Mouse (Mus musculus) cerebellum, adult 2 months (tissue): ENCODE results near the gene Gm21976. TPM values are rescaled to one million over a fixed set of nuclear protein-coding genes. Genes with fewer than 3 reads are reported as not detected.

Experiments
- DNase-seq, 2 experiments: peaks; one replicate each; pipeline ENCODE4 v3.0.0; 2021
- H3K27ac ChIP-seq: fragments of 200-500 bp; 2 replicates; pipeline ENCODE4 v1.5.1; 2012; ENCODE audit warnings: low read length, control low read depth, inconsistent platforms; ENCODE audit not compliant: insufficient read depth
- H3K27me3 ChIP-seq: fragments of 200-500 bp; 2 replicates; pipeline ENCODE4 v1.6.1; 2012; ENCODE audit warnings: inconsistent platforms, mild to moderate bottlenecking, low read length, moderate library complexity; ENCODE audit not compliant: control insufficient read depth, insufficient read depth
- H3K4me1 ChIP-seq: fragments of 200-500 bp; 2 replicates; pipeline ENCODE4 v1.6.1; 2011; ENCODE audit warnings: low read length; ENCODE audit not compliant: control insufficient read depth, insufficient read depth
- H3K4me3 ChIP-seq: fragments of 200-500 bp; replicated peaks from 2 replicates; pipeline ENCODE3; 2011; ENCODE audit warnings: mild to moderate bottlenecking, low read depth, low read length, control low read depth; ENCODE audit not compliant: insufficient read depth
- CTCF ChIP-seq: fragments of 200-500 bp; IDR thresholded peaks from 2 replicates; pipeline ENCODE4 v1.5.1; 2011; ENCODE audit warnings: low read depth, mild to moderate bottlenecking, control low read depth, low read length, moderate library complexity, borderline replicate concordance; ENCODE audit not compliant: insufficient read depth
- POLR2A ChIP-seq: fragments of 200-500 bp; IDR thresholded peaks from 2 replicates; pipeline ENCODE4 v1.6.1; 2011; ENCODE audit warnings: low read length, control low read depth, borderline replicate concordance; ENCODE audit not compliant: insufficient read depth
- WGBS: fragments of 180-500 bp; shearing (Covaris S2); methylation state at CpG from one replicate; pipeline ENCODE4 v1.1.7; 2018; 5-methylcytosine and 5-hydroxymethylcytosine counted together
- polyA plus RNA-seq: library from polyadenylated mRNA; depleted of rRNA; stranded (reverse); fragments of >200 nt; gene quantifications from 2 replicates; pipeline ENCODE4 v1.2.3, GENCODE M21; 2012

Gene Gm21976
- polyA plus RNA-seq, 1 experiment: not detected

DNA sequence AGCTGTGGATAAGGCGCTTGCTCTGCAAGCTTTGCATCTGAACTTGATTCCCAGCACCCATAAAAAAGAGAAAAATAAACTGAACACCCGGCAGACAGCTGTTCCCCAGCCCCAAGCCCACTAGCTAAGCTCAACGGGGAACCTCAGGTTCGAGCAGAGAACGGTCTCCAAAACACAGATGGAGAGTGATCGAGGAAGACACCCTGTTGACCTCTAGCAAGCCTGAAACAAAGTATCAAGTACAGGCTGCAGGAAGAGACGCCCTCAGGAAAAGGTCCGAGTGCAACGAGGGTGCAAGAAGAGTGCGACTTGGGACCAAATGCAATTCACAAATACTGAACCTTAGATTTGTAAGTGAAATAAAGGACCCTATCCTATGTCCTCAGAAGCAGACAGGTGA is 30.1 kb upstream of the Gm21976 start:
- Histone ChIP-seq H3K27me3 (no peaks in the 10 kb centered on the region), H3K4me3 (no peak overlapping the region), H3K4me1 (no peaks in the 10 kb centered on the region), H3K27ac (no peak overlapping the region)
- no peak for DNase-seq
- whole genome bisulfite sequencing: 89% methylated on average over 10 of the region's 10 CpGs
- no peak for TF ChIP-seq CTCF
- no peak for TF ChIP-seq POLR2A

DNA sequence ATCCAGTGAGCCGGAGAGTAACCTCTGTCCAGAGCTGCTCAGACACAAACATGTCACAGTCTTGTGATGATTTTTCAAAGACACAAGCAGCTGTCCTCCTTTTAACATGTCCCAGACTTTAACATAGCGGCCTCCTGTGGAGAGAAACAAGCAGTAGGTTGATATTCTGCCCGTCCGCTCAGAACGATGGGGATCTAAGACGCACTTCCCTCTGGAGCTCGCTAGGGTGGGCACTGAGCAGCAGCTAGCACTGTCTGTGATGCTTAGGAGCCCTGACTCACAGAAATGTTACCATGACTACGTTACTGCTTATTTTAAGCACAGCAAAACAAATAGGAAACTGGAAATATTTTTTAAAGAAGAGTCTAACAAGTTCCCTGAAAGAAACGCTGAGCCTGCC is 24.8 kb upstream of the Gm21976 start:
- no peak overlapping the region for H3K4me3 ChIP-seq
- H3K4me1 ChIP-seq: no peaks in the 10 kb centered on the region
- TF ChIP-seq POLR2A: no peak
- TF ChIP-seq CTCF: no peak
- no peak for DNase-seq
- H3K27me3 ChIP-seq: no peaks in the 10 kb centered on the region
- no peak overlapping the region for H3K27ac ChIP-seq
- 59% methylated on average over 9 of the region's 9 CpGs for WGBS

DNA sequence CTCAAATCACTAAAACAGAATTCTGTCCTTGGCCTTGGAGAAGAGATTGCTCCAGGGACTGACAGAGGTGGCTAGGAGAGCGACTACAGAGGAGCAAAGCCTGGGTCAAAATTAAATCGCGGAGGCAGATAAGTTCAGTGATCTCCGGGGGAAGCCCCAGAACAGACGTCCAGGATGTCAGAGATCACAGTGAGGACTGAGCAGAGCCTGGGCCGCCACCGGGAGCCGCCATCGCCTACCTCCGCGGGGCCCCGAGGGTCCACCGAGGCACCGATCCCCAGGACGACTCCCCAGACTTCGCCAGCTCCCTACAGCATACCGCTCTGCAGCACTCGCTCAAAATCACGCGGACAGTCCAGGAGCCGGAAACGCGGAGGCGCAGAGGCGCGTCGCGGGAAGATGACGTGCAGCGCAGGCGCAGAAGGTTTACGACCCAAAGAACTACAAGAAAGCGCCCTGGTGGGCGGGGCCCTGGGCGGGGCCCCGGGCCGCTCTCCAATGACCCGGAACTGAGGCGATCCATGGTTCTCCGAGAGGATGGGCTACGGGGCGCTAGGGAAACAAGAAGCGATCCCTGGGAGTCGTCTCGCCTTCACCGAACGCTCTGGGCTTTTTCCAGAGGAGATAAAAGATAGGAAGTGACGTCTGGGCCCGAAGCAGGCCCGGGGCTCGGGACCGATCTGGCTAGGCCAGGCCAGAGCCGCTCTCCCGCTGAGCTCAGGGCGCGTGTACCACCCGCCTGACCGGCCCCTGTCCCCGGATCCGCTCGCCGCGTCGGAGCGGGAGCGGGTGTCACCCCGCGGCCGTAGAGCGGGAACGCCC is 16.8 kb upstream of the Gm21976 start, which contains the start of the genes Utp15 and Ankra2:
Gene Utp15 (minus strand): TSS at position 406 of the 822 bp plus-strand sequence.
Gene Ankra2 (plus strand): TSS at position 439 of the 822 bp plus-strand sequence.
- DNase-seq: peak; percentile 98
- Histone ChIP-seq H3K27me3 (no peaks in the 10 kb centered on the region), H3K27ac (peak within 1 kb of the TSS; percentile 83), H3K4me1 (no peaks in the 10 kb centered on the region), H3K4me3 (peak within 1 kb of the TSS; percentile 67)
- TF ChIP-seq CTCF (no peak), POLR2A (peak; percentile 74)
- WGBS: under 1% methylated on average over 70 of the region's 71 CpGs

DNA sequence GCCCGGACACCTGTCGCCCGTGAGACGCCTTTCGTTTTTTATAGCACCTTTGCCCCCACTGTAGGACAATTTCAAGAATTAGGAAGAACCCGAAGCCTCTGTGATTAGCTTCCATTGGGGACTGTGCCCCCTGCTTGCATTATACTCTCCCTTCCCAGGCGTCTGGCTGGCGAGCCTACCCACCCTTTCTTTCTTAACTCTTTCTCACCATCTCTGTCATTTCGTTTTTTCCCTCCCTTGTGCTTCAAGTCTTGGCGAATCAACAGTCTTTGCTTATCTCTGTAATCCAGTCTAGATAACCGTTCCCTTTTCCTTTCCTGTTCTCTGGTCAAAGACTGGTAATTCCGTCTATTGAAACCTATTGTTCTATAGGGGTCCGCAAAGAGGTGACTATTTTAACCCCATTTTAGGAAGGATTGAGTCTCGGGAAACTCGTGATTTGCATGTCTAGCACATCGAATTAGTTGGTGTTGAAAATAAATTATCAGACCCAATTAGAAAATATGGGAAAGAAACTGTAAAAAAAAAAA is 16.2 kb upstream of the Gm21976 start:
- H3K4me3 ChIP-seq: peak overlapping the region; percentile 67
- WGBS: under 1% methylated on average over 16 of the region's 16 CpGs
- no peaks in the 10 kb centered on the region for H3K27me3 ChIP-seq
- no peaks in the 10 kb centered on the region for H3K4me1 ChIP-seq
- no peak for DNase-seq
- no peak for TF ChIP-seq POLR2A
- H3K27ac ChIP-seq: peak overlapping the region; percentile 83

DNA sequence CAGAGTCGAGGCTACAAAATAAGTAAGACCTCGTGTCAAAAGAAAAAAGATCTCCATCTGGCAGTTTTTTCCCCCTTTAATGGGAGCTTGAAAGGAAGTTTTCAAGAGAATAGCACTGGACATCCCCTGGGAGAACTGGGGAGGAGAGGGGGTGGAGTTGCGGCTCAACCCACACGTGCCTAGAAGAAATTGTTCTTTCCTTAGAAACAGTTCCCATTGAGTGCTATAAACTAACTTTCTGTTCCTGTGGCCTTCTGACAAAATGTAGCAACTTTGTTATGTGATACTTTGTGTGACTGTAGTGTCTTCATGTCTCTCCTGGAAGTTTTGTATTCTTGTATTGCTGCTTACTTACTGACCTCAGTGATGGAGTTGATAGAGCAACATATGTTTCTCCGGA is 15.6 kb upstream of the Gm21976 start:
- Histone ChIP-seq H3K27me3 (no peaks in the 10 kb centered on the region), H3K4me3 (peak overlapping the region; percentile 67), H3K4me1 (no peaks in the 10 kb centered on the region), H3K27ac (no peak overlapping the region)
- TF ChIP-seq CTCF (no peak), POLR2A (no peak)
- 16% methylated on average over 5 of the region's 5 CpGs for WGBS
- no peak for DNase-seq

DNA sequence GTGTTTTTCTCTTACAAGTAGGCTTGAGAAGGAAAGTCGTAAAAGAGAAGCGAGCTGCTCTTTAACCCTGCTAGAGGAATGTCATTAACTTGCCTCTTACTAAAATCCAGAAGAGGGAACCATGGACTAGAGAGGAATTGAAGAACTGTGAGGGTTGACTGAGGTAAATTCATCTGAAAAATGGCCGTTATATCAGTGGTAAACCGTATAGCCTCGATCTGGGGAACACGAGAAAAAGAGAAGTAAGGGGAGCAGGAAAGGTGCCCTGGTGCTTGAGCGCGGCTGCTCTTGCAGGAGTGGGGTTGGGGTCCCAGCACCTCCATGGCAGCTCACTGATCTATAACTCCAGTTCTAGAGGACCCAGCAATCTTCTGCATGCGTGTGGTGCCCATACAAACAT is 5.7 kb upstream of the Gm21976 start:
- no peaks in the 10 kb centered on the region for H3K4me1 ChIP-seq
- no peaks in the 10 kb centered on the region for H3K27me3 ChIP-seq
- WGBS: 97% methylated on average over 9 of the region's 9 CpGs
- TF ChIP-seq POLR2A: no peak
- TF ChIP-seq CTCF: no peak
- no peak overlapping the region for H3K27ac ChIP-seq
- DNase-seq: no peak
- no peak overlapping the region for H3K4me3 ChIP-seq

DNA sequence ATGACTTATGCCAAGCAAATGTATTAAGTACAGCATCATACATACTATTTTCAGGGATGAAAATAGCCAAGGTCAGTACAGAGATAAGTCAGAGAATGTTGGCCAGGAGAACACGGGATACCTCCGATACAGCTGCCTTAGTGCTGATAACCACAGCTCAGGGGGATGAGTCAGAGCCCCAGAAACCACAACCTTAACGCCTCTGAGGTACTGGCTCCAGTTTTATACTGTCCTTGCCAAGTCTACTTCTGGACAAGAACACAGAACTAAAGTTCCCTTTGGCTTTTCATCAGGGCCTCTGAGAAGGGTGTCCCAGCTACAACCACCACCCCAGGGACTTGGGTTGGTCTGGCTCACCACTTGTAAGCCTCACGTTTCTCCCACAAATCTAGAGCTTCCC is 4.0 kb upstream of the Gm21976 start:
- WGBS: 79% methylated on average over 4 of the region's 4 CpGs
- no peaks in the 10 kb centered on the region for H3K4me1 ChIP-seq
- H3K27me3 ChIP-seq: no peaks in the 10 kb centered on the region
- H3K4me3 ChIP-seq: no peak overlapping the region
- no peak for DNase-seq
- TF ChIP-seq POLR2A (no peak), CTCF (no peak)
- no peak overlapping the region for H3K27ac ChIP-seq

DNA sequence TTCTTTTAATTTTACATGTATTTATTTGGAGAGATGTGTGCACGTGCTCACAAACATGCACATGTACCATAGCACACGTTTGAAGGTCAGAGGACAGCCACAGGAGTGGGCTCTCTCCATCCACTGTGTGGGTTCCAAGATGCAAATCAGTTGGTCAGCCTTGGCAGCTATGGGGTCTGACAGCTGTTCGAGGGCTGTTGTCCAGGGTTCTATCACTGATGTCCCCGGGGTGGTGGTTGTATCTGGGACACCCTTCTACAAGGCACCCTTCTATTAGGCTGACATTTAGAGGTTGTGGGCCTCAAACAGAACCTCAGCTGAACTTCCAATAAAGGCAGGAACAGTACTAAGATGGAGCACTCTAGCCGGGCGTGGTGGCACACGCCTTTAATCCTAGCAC is 3.4 kb upstream of the Gm21976 start:
- no peak for DNase-seq
- Histone ChIP-seq H3K27me3 (no peaks in the 10 kb centered on the region), H3K4me1 (no peaks in the 10 kb centered on the region), H3K4me3 (no peak overlapping the region), H3K27ac (no peak overlapping the region)
- 76% methylated on average over 7 of the region's 7 CpGs for WGBS
- TF ChIP-seq CTCF (no peak), POLR2A (no peak)
